Mouse (Mus musculus) heart, postnatal 10 days (tissue): ENCODE measurements around the gene Gm11492. TPM values are rescaled to one million over a fixed set of nuclear protein-coding genes. Genes with fewer than 3 reads are reported as not detected.
A peak's percentile ranks its signal among the peaks of the same experiment; 100 is the strongest.

Experiments
- DNase-seq, 2 experiments: peaks; one replicate each; pipeline ENCODE4 v3.0.0; 2021
- intact Hi-C: fragments of 180-260 bp; cut with DNase I; formaldehyde crosslinking; loops from one replicate; pipeline ENCODE4 v1.15.1; 2025
- total RNA-seq, 2 experiments: library from RNA; stranded (reverse); gene quantifications; 2 replicates each; pipeline ENCODE4 v1.2.3; 2021

Gene Gm11492
- total RNA-seq, 2 experiments from 2014 or later = not detected

- DNase-seq = peak; percentile 75 to 78
- intact Hi-C loops = no loop called here
Measured at GRCm38 (mm10) chr11:87578249-87578962, 12.0 kb downstream of the Gm11492 start.

GRCm38 (mm10) chr11:87578963-87579601, 12.6 kb downstream of the Gm11492 start:
- DNase-seq = peak; percentile 61 to 64
- intact Hi-C loops = no loop called here

GRCm38 (mm10) chr11:87579713-87580112, 13.3 kb downstream of the Gm11492 start:
- intact Hi-C loops = loop anchor here (5.0 kb wide), 1 partner anchor 57 kb away; no protein-coding TSS in a partner anchor
- no peak for DNase-seq

- DNase-seq = no peak
- intact Hi-C loops = loop anchor here (5.0 kb wide), 1 partner anchor 58 kb away; no protein-coding TSS in a partner anchor
Measured at GRCm38 (mm10) chr11:87580543-87581085, 14.2 kb downstream of the Gm11492 start.

- intact Hi-C loops = loop anchor here (5.0 kb wide), 1 partner anchor 59 kb away; no protein-coding TSS in a partner anchor
Measured at GRCm38 (mm10) chr11:87581161-87581865, 14.9 kb downstream of the Gm11492 start.

GRCm38 (mm10) chr11:87581933-87582710, 15.7 kb downstream of the Gm11492 start:
- no peak for DNase-seq
- intact Hi-C loops = loop anchor here (5.0 kb wide), 1 partner anchor 60 kb away; no protein-coding TSS in a partner anchor

More at GRCm38 (mm10) chr11:87581161-87581865, 14.9 kb downstream of the Gm11492 start:
- DNase-seq = no peak

GRCm38 (mm10) chr11:87583291-87584034, 17.0 kb downstream of the Gm11492 start:
- intact Hi-C loops = loop anchor here (5.0 kb wide), 1 partner anchor 61 kb away; no protein-coding TSS in a partner anchor
- no peak for DNase-seq

GRCm38 (mm10) chr11:87584711-87585505, 18.5 kb downstream of the Gm11492 start:
- intact Hi-C loops = loop anchor here (5.0 kb wide), 1 partner anchor 63 kb away; no protein-coding TSS in a partner anchor

GRCm38 (mm10) chr11:87587211-87587874, 20.9 kb downstream of the Gm11492 start:
- no peak for DNase-seq
- intact Hi-C loops = no loop called here

More at GRCm38 (mm10) chr11:87584711-87585505, 18.5 kb downstream of the Gm11492 start:
- peak; percentile 68 to 70 for DNase-seq

- peak in 1 of 2 experiments; percentile 8 for DNase-seq
- intact Hi-C loops = no loop called here
Measured at GRCm38 (mm10) chr11:87589605-87590004, 23.2 kb downstream of the Gm11492 start.

- intact Hi-C loops = no loop called here
- peak; percentile 64 to 70 for DNase-seq
Measured at GRCm38 (mm10) chr11:87590841-87591525, 24.5 kb downstream of the Gm11492 start.

GRCm38 (mm10) chr11:87591526-87592353, 25.3 kb downstream of the Gm11492 start, which contains the start of gene Mtmr4:
Gene Mtmr4, plus strand, starts transcription at chr11:87592162.
- intact Hi-C loops = no loop called here

GRCm38 (mm10) chr11:87592354-87592695, 25.9 kb downstream of the Gm11492 start:
- intact Hi-C loops = no loop called here
- no peak for DNase-seq

More at GRCm38 (mm10) chr11:87591526-87592353, 25.3 kb downstream of the Gm11492 start, which contains the start of gene Mtmr4:
- DNase-seq = peak; percentile 100

GRCm38 (mm10) chr11:87592713-87593598, 26.5 kb downstream of the Gm11492 start:
- intact Hi-C loops = no loop called here
- no peak for DNase-seq

GRCm38 (mm10) chr11:87595327-87595841, 28.9 kb downstream of the Gm11492 start:
- peak; percentile 86 to 90 for DNase-seq
- intact Hi-C loops = no loop called here
